Mouse (Mus musculus): ENCODE measurements around the gene Camta1.

DNA sequence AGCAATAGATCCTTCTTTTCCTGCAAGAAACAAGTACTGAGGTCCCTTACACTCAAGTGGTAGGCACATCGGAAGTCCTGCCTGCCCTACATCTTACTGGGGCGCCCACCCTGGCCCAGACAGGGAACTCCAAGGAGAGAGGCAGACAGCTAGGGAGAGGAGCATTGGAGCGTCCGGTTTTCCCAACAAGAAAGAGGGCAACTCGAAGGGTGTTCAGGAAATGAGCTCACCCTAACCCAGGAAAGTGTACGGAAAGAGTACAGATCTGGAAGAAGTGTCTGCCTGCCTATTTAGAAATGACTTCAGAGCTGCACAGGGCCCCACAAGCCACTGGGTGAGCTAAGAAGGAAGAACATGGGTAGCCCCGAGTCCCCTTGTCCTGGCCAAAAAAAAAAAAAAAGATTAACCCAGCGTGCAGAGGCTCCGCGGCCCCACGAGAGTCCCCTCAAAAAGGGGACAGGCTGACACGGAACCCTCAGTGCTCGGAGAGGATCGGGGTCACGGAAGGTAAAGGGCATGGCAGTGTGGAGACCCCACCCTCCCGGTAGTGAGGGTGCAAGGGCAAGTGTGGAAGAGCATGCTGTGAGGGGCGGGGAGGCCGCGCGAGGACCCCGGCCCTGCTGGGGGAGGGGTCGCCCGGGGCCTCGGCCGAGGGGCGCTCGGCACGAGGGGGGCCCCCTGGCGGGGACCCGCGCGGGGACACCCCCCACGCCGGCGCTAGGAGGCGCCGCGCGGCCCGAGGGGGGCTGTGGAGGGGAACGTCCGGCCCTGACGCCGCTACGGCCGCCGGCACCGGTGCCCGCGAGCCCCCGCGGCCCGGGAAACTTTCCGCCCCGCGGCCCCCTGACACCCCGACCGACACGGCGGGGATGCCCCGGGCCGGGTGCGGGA is 990 bp downstream of the Camta1 start:
- TF ChIP-seq CTCF (IDR thresholded peaks at IDR 0.05; ENCODE audit: low read depth) = peak; percentile 33; the same call in 1 of the 2 replicates
- TF ChIP-seq EP300 (optimal IDR thresholded peaks at IDR 0.05) = no peak

Data from stomach, postnatal 0 days (tissue).